Mouse (Mus musculus): ENCODE data around the gene Ap4m1.

- TF ChIP-seq CTCF (IDR thresholded peaks at IDR 0.05; ENCODE audit: low read depth) (no peak), EP300 (IDR thresholded peaks at IDR 0.05; ENCODE audit: low read depth) (no peak)
Measured at GRCm38 (mm10) chr5:138173217-138173616, 1.4 kb downstream of the Ap4m1 start.
